Mouse (Mus musculus): ENCODE data around the gene Xndc1. TPM values are rescaled to one million over a fixed set of nuclear protein-coding genes. Genes with fewer than 3 reads are reported as not detected.
"Not testable (repeated sequence)": the region's sequence is repeated elsewhere in the genome, so short reads cannot be mapped to it uniquely, and the experiment has no call there.

Xndc1 gene
- polyA plus RNA-seq, 1 experiment from 2014 or later: 33.5 TPM

DNA sequence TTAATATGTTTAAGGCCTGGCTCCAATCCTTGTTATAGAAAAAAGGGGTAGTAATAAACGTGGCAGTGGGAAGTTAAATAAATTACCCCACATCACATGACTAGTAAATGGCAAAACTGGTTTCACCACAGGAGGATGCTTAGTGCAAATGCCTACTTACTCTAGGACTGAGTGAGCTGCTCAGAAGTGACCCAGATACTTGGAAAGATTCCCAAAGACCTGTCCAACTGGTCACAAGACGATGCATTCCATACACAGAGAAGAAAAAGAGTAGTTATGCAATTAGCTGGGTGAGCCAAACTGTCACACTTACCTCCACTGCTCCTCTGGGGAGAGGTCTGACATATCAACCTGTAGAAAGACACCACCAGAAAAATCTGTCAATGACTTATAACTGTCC lies 23.0 kb upstream of the Xndc1 start:
- no peak overlapping the region for H3K27ac ChIP-seq
- no peaks in the 10 kb centered on the region for H3K27me3 ChIP-seq (ENCODE audit: insufficient read depth, poor library complexity, severe bottlenecking)
- no peak overlapping the region for H3K4me3 ChIP-seq
- no peak for DNase-seq (ENCODE audit: low spot score)
- no peaks in the 10 kb centered on the region for H3K9me3 ChIP-seq
- H3K4me1 ChIP-seq: no peaks in the 10 kb centered on the region
- peaks cover 60% of the 10 kb centered on the region for H3K36me3 ChIP-seq
- 83% methylated on average over 2 of the region's 2 CpGs for WGBS

GRCm38 (mm10) chr7:102048524-102048923 lies 16.8 kb upstream of the Xndc1 start:
- H3K27ac ChIP-seq; H3K4me3 ChIP-seq; H3K9me3 ChIP-seq; DNase-seq (ENCODE audit: low spot score); H3K4me1 ChIP-seq; H3K27me3 ChIP-seq (ENCODE audit: insufficient read depth, poor library complexity, severe bottlenecking): not testable (repeated sequence)
- peaks cover 27% of the 10 kb centered on the region; the same call in 1 of the 2 replicates for H3K36me3 ChIP-seq

GRCm38 (mm10) chr7:102061353-102061752 lies 4.0 kb upstream of the Xndc1 start:
- DNase-seq (ENCODE audit: low spot score): no peak
- Histone ChIP-seq H3K27me3 (ENCODE audit: insufficient read depth, poor library complexity, severe bottlenecking) (no peaks in the 10 kb centered on the region), H3K4me1 (peaks cover 11% of the 10 kb centered on the region), H3K27ac (no peak overlapping the region), H3K36me3 (peaks cover 24% of the 10 kb centered on the region), H3K4me3 (no peak overlapping the region), H3K9me3 (no peaks in the 10 kb centered on the region)
- 62% methylated on average over 3 of the region's 3 CpGs for WGBS

DNA sequence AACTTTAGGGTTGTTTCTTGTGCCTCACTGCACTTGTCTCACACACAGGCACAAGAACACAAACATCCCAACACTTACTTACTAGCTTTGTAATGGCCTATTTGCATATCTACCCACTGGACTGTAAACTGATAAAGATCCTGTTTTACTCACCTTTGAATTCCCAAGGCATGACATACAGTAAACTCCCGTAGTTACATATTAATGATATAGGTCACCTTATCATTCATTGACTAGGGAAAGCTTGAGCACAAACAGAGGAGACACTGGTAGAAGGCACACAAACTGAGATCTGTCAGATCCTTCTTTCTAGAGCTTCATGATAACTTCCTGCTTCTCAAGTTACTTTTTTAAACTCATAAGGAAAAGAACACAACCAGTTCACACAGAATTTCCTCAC lies 3.1 kb upstream of the Xndc1 start:
- Histone ChIP-seq H3K27me3 (ENCODE audit: insufficient read depth, poor library complexity, severe bottlenecking) (no peaks in the 10 kb centered on the region), H3K4me3 (no peak overlapping the region), H3K9me3 (no peaks in the 10 kb centered on the region), H3K4me1 (peaks cover 14% of the 10 kb centered on the region), H3K27ac (no peak overlapping the region), H3K36me3 (peaks cover 17% of the 10 kb centered on the region)
- WGBS: 78% methylated on average over 1 of the region's 1 CpGs
- no peak for DNase-seq (ENCODE audit: low spot score)

DNA sequence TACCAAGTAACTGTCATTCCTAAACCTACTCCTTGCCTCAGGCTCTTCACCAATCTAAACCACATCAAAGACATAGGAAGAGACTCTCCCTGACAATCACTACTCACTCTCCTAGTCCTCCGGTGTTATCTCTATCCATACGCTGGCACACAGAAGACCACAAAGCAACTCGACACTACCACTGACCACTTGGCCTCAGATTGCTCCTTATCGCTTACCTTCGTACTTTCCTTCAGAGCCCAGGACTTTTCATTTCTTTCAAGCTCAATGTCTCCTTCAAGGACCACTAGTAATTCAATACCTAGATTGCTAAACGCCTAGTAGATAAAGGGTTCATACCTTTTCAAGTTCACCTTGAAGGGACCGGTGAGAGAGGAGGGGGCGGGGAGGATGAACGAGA lies 1.4 kb upstream of the Xndc1 start:
- H3K27ac ChIP-seq: no peak overlapping the region
- 46% methylated on average over 9 of the region's 9 CpGs for WGBS
- no peak for DNase-seq (ENCODE audit: low spot score)
- H3K27me3 ChIP-seq (ENCODE audit: insufficient read depth, poor library complexity, severe bottlenecking): no peaks in the 10 kb centered on the region
- H3K9me3 ChIP-seq: no peaks in the 10 kb centered on the region
- H3K4me1 ChIP-seq: peaks cover 14% of the 10 kb centered on the region
- peaks cover 25% of the 10 kb centered on the region for H3K36me3 ChIP-seq
- H3K4me3 ChIP-seq: peak overlapping the region; percentile 80

- no peaks in the 10 kb centered on the region for H3K9me3 ChIP-seq
- peaks cover 18% of the 10 kb centered on the region for H3K36me3 ChIP-seq
- peak overlapping the region; percentile 80 for H3K4me3 ChIP-seq
- peaks cover 14% of the 10 kb centered on the region for H3K4me1 ChIP-seq
- H3K27me3 ChIP-seq (ENCODE audit: insufficient read depth, poor library complexity, severe bottlenecking): no peaks in the 10 kb centered on the region
- WGBS: under 1% methylated on average over 9 of the region's 9 CpGs
- H3K27ac ChIP-seq: peak overlapping the region; percentile 93
- DNase-seq (ENCODE audit: low spot score): no peak
These were observed 661 bp upstream of the Xndc1 start for GRCm38 (mm10) chr7:102064655-102065045.

- H3K36me3 ChIP-seq: peaks cover 29% of the 10 kb centered on the region
- H3K4me1 ChIP-seq: peaks cover 14% of the 10 kb centered on the region
- H3K4me3 ChIP-seq: peak overlapping the region; percentile 80
- no peaks in the 10 kb centered on the region for H3K9me3 ChIP-seq
- no peak for DNase-seq (ENCODE audit: low spot score)
- 83% methylated on average over 6 of the region's 6 CpGs for WGBS
- H3K27ac ChIP-seq: peak overlapping the region; percentile 93
- H3K27me3 ChIP-seq (ENCODE audit: insufficient read depth, poor library complexity, severe bottlenecking): no peaks in the 10 kb centered on the region
These were observed 1.1 kb downstream of the Xndc1 start for GRCm38 (mm10) chr7:102066363-102066762.

DNA sequence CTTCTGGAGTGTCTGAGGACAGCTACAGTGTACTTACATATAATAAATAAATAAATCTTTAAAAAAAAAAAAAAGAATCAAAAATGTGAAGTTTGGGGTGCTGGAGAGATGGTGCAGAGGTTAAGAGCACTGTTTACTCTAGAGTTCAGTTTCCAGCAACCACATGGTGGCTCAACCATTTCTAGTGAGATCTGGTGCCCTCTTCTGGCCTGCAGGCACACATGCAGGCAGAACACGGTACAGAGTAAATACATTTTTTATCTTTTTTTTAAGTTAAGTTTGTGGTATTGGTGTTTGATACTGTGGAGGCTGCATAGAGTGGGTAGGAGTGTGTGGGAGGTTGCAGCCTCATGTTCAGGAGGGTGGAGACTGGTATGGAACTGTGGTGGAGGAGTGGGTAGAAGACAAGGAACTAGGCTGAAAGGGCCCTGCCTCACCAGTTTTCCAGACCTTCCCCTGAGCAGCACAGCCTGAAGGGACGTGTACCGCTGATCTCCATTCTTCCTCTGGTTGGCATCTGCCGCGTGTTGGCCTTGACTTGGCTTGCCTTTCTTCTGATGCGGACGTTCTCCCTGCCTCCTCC lies 11.5 kb downstream of the Xndc1 start:
- Histone ChIP-seq H3K27ac (no peak overlapping the region), H3K9me3 (no peaks in the 10 kb centered on the region), H3K4me1 (no peaks in the 10 kb centered on the region), H3K36me3 (peaks cover 94% of the 10 kb centered on the region), H3K4me3 (no peak overlapping the region), H3K27me3 (ENCODE audit: insufficient read depth, poor library complexity, severe bottlenecking) (no peaks in the 10 kb centered on the region)
- DNase-seq (ENCODE audit: low spot score): no peak
- 85% methylated on average over 7 of the region's 7 CpGs for WGBS

- H3K27me3 ChIP-seq (ENCODE audit: insufficient read depth, poor library complexity, severe bottlenecking): no peaks in the 10 kb centered on the region
- DNase-seq (ENCODE audit: low spot score): no peak
- H3K9me3 ChIP-seq: no peaks in the 10 kb centered on the region
- H3K27ac ChIP-seq: no peak overlapping the region
- peaks cover 94% of the 10 kb centered on the region for H3K36me3 ChIP-seq
- WGBS: 80% methylated on average over 7 of the region's 7 CpGs
- no peak overlapping the region for H3K4me3 ChIP-seq
- no peaks in the 10 kb centered on the region for H3K4me1 ChIP-seq
These were observed 13.2 kb downstream of the Xndc1 start for GRCm38 (mm10) chr7:102078517-102078916.

- Histone ChIP-seq H3K4me3 (no peak overlapping the region), H3K4me1 (no peaks in the 10 kb centered on the region), H3K27me3 (ENCODE audit: insufficient read depth, poor library complexity, severe bottlenecking) (no peaks in the 10 kb centered on the region), H3K9me3 (no peaks in the 10 kb centered on the region), H3K36me3 (peaks cover 93% of the 10 kb centered on the region), H3K27ac (no peak overlapping the region)
- 93% methylated on average over 8 of the region's 8 CpGs for WGBS
- DNase-seq (ENCODE audit: low spot score): no peak
These were observed 15.0 kb downstream of the Xndc1 start for GRCm38 (mm10) chr7:102080311-102080710.

- DNase-seq (ENCODE audit: low spot score): no peak
- H3K27ac ChIP-seq: no peak overlapping the region
- no peak overlapping the region for H3K4me3 ChIP-seq
- no peaks in the 10 kb centered on the region for H3K9me3 ChIP-seq
- H3K27me3 ChIP-seq (ENCODE audit: insufficient read depth, poor library complexity, severe bottlenecking): no peaks in the 10 kb centered on the region
- WGBS: 90% methylated on average over 5 of the region's 5 CpGs
- H3K4me1 ChIP-seq: no peaks in the 10 kb centered on the region
- peaks cover 89% of the 10 kb centered on the region for H3K36me3 ChIP-seq
These were observed 16.5 kb downstream of the Xndc1 start for GRCm38 (mm10) chr7:102081784-102082183.

- no peak for DNase-seq (ENCODE audit: low spot score)
- Histone ChIP-seq H3K9me3 (no peaks in the 10 kb centered on the region), H3K4me1 (no peaks in the 10 kb centered on the region), H3K27me3 (ENCODE audit: insufficient read depth, poor library complexity, severe bottlenecking) (no peaks in the 10 kb centered on the region), H3K27ac (no peak within 1 kb of the TSS), H3K36me3 (peaks cover 86% of the 10 kb centered on the region), H3K4me3 (no peak within 1 kb of the TSS)
- WGBS: 89% methylated on average over 5 of the region's 5 CpGs
These were observed 17.5 kb downstream of the Xndc1 start, which contains the start of gene Trpc2 for GRCm38 (mm10) chr7:102082816-102083215. Gene Trpc2, plus strand, starts transcription at chr7:102083116.

DNA sequence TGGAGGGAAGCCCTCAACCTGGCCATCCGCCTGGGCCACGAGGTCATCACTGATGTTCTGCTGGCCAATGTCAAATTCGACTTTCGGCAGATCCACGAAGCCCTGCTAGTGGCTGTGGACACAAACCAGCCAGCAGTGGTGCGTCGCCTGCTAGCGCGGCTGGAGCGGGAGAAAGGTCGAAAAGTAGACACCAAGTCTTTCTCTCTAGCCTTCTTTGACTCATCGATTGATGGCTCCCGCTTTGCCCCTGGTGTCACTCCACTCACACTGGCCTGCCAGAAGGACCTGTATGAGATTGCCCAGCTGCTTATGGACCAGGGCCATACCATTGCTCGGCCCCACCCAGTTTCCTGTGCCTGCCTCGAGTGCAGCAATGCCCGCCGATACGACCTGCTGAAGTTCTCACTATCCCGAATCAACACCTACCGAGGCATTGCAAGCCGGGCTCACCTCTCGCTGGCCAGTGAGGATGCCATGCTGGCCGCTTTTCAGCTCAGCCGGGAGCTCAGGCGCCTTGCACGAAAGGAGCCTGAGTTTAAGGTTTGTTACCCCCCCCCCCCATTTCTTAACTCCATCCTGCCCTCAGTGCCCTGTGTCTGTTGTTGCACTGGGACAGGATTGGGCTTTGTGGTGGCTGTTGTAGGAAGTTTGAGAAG lies 18.9 kb downstream of the Xndc1 start:
- H3K9me3 ChIP-seq: no peaks in the 10 kb centered on the region
- H3K27me3 ChIP-seq (ENCODE audit: insufficient read depth, poor library complexity, severe bottlenecking): no peaks in the 10 kb centered on the region
- peaks cover 84% of the 10 kb centered on the region for H3K36me3 ChIP-seq
- H3K4me3 ChIP-seq: no peak overlapping the region
- no peak for DNase-seq (ENCODE audit: low spot score)
- H3K27ac ChIP-seq: no peak overlapping the region
- H3K4me1 ChIP-seq: no peaks in the 10 kb centered on the region
- WGBS: 84% methylated on average over 26 of the region's 26 CpGs

GRCm38 (mm10) chr7:102087336-102087735 lies 22.0 kb downstream of the Xndc1 start:
- Histone ChIP-seq H3K36me3 (peaks cover 65% of the 10 kb centered on the region), H3K4me3 (no peak overlapping the region), H3K4me1 (no peaks in the 10 kb centered on the region), H3K27ac (no peak overlapping the region), H3K27me3 (ENCODE audit: insufficient read depth, poor library complexity, severe bottlenecking) (no peaks in the 10 kb centered on the region), H3K9me3 (no peaks in the 10 kb centered on the region; the same call in 1 of the 2 replicates)
- no peak for DNase-seq (ENCODE audit: low spot score)
- 83% methylated on average over 4 of the region's 4 CpGs for WGBS

Measured in heart, embryonic 10.5 days (tissue).